Mouse (Mus musculus) ES-E14 (cell line): ENCODE measurements around the gene Atp6v1e2. TPM values are rescaled to one million over a fixed set of nuclear protein-coding genes. Genes with fewer than 3 reads are reported as not detected.

Source experiments
- DNase-seq: peaks from one replicate; pipeline ENCODE4 v3.0.0-alpha.2; 2013; ENCODE audit warnings: low read depth, low spot score
- H3K27ac ChIP-seq: 2 replicates; pipeline ENCODE4 v1.5.1; 2012; ENCODE audit warnings: low read depth, mild to moderate bottlenecking, low read length, moderate library complexity, mixed read lengths; ENCODE audit not compliant: poor library complexity, insufficient read depth, severe bottlenecking
- H3K36me3 ChIP-seq: 2 replicates; pipeline ENCODE4 v1.6.1; 2012; ENCODE audit warnings: mild to moderate bottlenecking, low read length, moderate library complexity, mixed read lengths; ENCODE audit not compliant: control insufficient read depth, poor library complexity, insufficient read depth, severe bottlenecking
- H3K4me1 ChIP-seq, 2 experiments: fragments of 150-350 bp in 1 of 2; sonication (generic) in 1 of 2; 2 replicates each; pipeline ENCODE4 v1.6.1; 2012; ENCODE audit warnings: low read length in 2 of 2, mild to moderate bottlenecking in 1 of 2, mixed read lengths in 1 of 2; ENCODE audit not compliant: control insufficient read depth in 2 of 2, insufficient read depth in 2 of 2, poor library complexity in 1 of 2
- H3K4me3 ChIP-seq, 2 experiments: fragments of 150-350 bp in 1 of 2; sonication (generic) in 1 of 2; 2 replicates each; pipeline ENCODE4 v1.5.1; 2012; ENCODE audit warnings: low read length in 2 of 2, low read depth in 1 of 2, mild to moderate bottlenecking in 1 of 2, mixed read lengths in 1 of 2; ENCODE audit not compliant: insufficient read depth in 1 of 2, poor library complexity in 1 of 2, severe bottlenecking in 1 of 2
- H3K9ac ChIP-seq: 2 replicates; pipeline ENCODE4 v1.6.1; 2012; ENCODE audit warnings: low read depth, mild to moderate bottlenecking, low read length, mixed read lengths; ENCODE audit not compliant: poor library complexity, insufficient read depth, severe bottlenecking
- H3K9me3 ChIP-seq: fragments of 150-350 bp; sonication (generic); 2 replicates; pipeline ENCODE4 v1.6.1; 2012; ENCODE audit warnings: low read depth, mild to moderate bottlenecking, low read length; ENCODE audit not compliant: control insufficient read depth, insufficient read depth
- CHD2 ChIP-seq: IDR thresholded peaks from 2 replicates; pipeline ENCODE4 v1.6.1; 2014; ENCODE audit warnings: mild to moderate bottlenecking, low read depth, low read length, inconsistent platforms
- HCFC1 ChIP-seq: IDR thresholded peaks from 2 replicates; pipeline ENCODE4 v1.6.1; 2012; ENCODE audit warnings: low read length, inconsistent platforms, borderline replicate concordance; ENCODE audit not compliant: insufficient read depth
- MAFK ChIP-seq: IDR thresholded peaks from 2 replicates; pipeline ENCODE4 v1.6.1; 2014; ENCODE audit warnings: mild to moderate bottlenecking, low read depth, low read length, inconsistent platforms; ENCODE audit not compliant: insufficient read depth
- ZC3H11A ChIP-seq: IDR thresholded peaks from 2 replicates; pipeline ENCODE4 v1.6.1; 2012; ENCODE audit warnings: low read depth, mild to moderate bottlenecking, inconsistent platforms, low read length, borderline replicate concordance
- ZNF384 ChIP-seq: IDR thresholded peaks from 2 replicates; pipeline ENCODE4 v1.6.1; 2012; ENCODE audit warnings: low read depth, low read length, inconsistent platforms
- in situ Hi-C, 2 experiments: fragments of 600-800 bp; cut with MboI; formaldehyde crosslinking; loops; one replicate each; pipeline ENCODE4 v1.15.1; 2025; ENCODE audit warnings: low sequenced_read_pairs in 2 of 2, inconsistent platforms in 1 of 2; ENCODE audit not compliant: unreplicated experiment in 2 of 2
- total RNA-seq: library from RNA; depleted of rRNA; stranded (reverse); fragments of 300-350 nt; gene quantifications from 2 replicates; pipeline ENCODE4 v1.2.3, GENCODE M21; 2012

The Atp6v1e2 gene
- total RNA-seq, 1 experiment, result not detected

DNA sequence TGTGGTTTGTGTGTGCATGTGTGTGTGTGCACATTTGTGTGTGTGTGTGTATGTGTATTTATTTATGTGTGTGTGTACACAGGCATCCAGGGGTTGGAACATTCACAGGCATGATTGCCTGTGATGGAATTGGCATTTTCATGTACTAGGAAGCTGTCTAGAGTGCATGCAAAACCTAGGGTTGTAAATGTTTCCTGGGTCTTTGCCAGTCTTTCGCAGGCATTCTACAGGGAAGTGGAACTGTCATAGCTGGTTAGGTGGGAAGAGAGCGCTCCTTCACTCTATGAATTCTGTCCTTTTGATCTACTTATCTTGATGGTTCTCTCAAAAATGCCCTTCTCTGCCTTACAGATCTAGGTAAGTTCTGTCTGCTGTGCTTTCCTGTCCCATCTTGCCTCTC, 10.6 kb downstream of the Atp6v1e2 start:
- Histone ChIP-seq H3K9me3 (no peaks in the 10 kb centered on the region), H3K36me3 (no peaks in the 10 kb centered on the region), H3K9ac (no peak overlapping the region), H3K4me1 (peaks cover 0 to 14% of the 10 kb centered on the region in 2 experiments; a peak in 1 of 4 replicates), H3K27ac (no peak overlapping the region), H3K4me3 (no peak overlapping the region)
- no peak for DNase-seq
- in situ Hi-C loops, result no loop called here
- TF ChIP-seq MAFK, result no peak
- TF ChIP-seq ZNF384, result no peak
- TF ChIP-seq HCFC1, result no peak
- no peak for TF ChIP-seq ZC3H11A
- no peak for TF ChIP-seq CHD2

DNA sequence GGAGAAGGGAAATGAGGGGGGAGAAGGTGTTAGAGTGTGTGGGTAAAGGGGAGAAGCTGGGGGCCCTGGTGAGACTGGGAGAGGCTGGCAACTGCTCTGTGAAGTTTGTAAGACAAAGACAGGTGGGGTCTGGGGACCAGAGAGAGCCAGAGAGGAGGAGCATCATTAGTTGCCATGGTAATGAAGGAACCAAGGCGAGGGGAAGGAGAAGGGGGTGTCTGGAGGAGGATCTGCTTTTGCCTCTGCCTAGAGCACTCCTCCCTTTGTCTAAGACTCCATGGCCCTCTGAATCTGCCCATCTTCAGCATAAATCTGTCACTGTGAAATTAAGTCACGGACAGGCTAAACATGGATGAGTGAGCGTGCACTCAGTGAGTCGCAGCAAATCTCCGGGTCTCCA, 14.8 kb downstream of the Atp6v1e2 start:
- H3K9ac ChIP-seq, result no peak overlapping the region
- H3K9me3 ChIP-seq, result no peaks in the 10 kb centered on the region
- in situ Hi-C loops, result no loop called here
- no peak overlapping the region for H3K4me3 ChIP-seq
- DNase-seq, result no peak
- peaks cover 0 to 11% of the 10 kb centered on the region in 2 experiments; a peak in 1 of 4 replicates for H3K4me1 ChIP-seq
- no peaks in the 10 kb centered on the region for H3K36me3 ChIP-seq
- TF ChIP-seq ZC3H11A (no peak), CHD2 (no peak), HCFC1 (no peak), MAFK (no peak), ZNF384 (no peak)
- no peak overlapping the region for H3K27ac ChIP-seq

DNA sequence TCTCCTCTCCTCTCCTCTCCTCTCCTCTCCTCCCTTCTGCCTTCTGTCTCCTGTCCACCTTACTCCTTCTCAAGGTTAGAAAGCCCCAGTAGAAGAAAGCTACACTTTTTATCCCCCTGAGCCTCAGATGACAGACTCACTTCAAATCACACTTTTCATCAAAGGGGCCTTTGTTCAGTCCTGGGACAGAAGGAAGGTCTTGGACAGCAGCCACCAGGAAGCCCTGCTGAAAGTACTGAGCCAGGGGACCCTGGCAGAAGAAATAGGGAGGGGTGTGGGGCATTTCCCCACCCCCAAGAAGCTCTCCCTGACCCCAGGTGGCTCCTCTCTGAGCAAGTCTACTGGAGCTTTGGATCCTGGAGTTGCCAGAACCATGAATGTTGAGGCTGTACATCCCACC, 17.7 kb downstream of the Atp6v1e2 start:
- Histone ChIP-seq H3K9me3 (no peaks in the 10 kb centered on the region), H3K4me3 (no peak overlapping the region), H3K27ac (no peak overlapping the region), H3K4me1 (peaks cover 0 to 7% of the 10 kb centered on the region in 2 experiments; a peak in 1 of 4 replicates), H3K36me3 (no peaks in the 10 kb centered on the region), H3K9ac (no peak overlapping the region)
- TF ChIP-seq MAFK (no peak), ZNF384 (no peak), ZC3H11A (no peak), CHD2 (no peak), HCFC1 (no peak)
- no peak for DNase-seq
- in situ Hi-C loops, result no loop called here

DNA sequence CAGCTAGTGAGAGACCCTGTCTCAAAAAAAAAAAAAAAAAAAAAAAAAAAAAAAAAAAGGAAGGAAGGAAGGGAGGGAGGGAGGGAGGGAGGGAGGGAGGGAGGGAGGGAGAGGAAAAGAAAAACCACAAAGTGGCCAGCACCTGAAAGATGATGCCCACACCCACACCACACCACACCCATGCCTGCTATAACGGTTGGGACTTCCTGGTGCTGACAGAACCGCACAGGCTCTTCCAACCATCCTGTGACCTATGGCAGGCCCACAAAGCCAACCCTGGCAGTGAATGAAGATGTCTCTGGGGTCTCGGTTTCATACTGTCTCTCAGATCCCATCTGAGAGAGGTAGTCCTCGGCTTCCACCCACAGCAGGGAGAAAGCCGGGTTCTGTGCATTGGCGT, 18.3 kb downstream of the Atp6v1e2 start:
- no peak for DNase-seq
- H3K9ac ChIP-seq, result no peak overlapping the region
- in situ Hi-C loops, result no loop called here
- H3K9me3 ChIP-seq, result no peaks in the 10 kb centered on the region
- no peaks in the 10 kb centered on the region for H3K36me3 ChIP-seq
- no peak overlapping the region for H3K27ac ChIP-seq
- no peak for TF ChIP-seq HCFC1
- no peak for TF ChIP-seq CHD2
- no peak for TF ChIP-seq MAFK
- TF ChIP-seq ZC3H11A, result no peak
- no peak for TF ChIP-seq ZNF384
- no peak overlapping the region for H3K4me3 ChIP-seq
- H3K4me1 ChIP-seq, result peaks cover 0 to 7% of the 10 kb centered on the region in 2 experiments; a peak in 1 of 4 replicates

DNA sequence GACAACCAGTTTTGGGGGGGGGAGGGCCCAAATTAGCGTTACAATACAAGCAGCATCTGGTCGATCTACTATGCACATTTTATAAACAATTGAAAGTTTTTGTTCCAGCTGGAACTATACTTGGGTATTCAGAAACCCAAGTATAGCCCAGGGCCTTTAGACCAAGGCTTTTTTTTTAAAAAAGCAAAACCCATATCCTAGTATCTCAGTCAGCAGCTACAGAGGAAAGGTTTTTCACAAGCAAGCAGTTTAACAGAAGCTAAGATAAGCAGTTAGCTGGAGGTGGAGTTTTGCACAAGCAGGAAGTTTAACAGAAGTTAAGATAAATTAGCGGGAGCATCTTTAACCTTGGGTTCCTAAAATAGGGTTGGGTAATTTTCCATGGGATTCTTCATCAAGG, 20.9 kb downstream of the Atp6v1e2 start:
- no peak overlapping the region for H3K27ac ChIP-seq
- TF ChIP-seq ZC3H11A, result no peak
- TF ChIP-seq ZNF384, result peak; percentile 77

More for the DNA sequence above, 20.9 kb downstream of the Atp6v1e2 start:
- H3K9me3 ChIP-seq, result no peaks in the 10 kb centered on the region
- no peaks in the 10 kb centered on the region; a peak in 1 of 4 replicates for H3K4me1 ChIP-seq
- H3K4me3 ChIP-seq, result no peak overlapping the region
- H3K9ac ChIP-seq, result no peak overlapping the region
- H3K36me3 ChIP-seq, result no peaks in the 10 kb centered on the region
- no peak for DNase-seq
- in situ Hi-C loops, result no loop called here
